Comparison of ENCODE assay signal across 1 mouse cellular context in genomic region chr10:58255213-58255892, GRCm38 (mm10).
A peak's percentile ranks its signal among the peaks of the same experiment; 100 is the strongest.
TF ChIP-seq lines count a peak whose summit lies in the region.

TSS of gene Gcc2 (plus strand) at chr10:58255497.

TF ChIP-seq in CH12.LX, 34 proteins besides CTCF, POLR2A, EP300 and RAD21 (continued from another document):
- TF ChIP-seq TCF12 (IDR thresholded peaks at IDR 0.05; ENCODE audit: low read depth, low read length) (peak; percentile 61), GABPA (IDR thresholded peaks at IDR 0.05; ENCODE audit: insufficient replicate concordance, low read depth, low read length) (no peak; the same call in 1 of the 2 replicates), NRF1 (IDR thresholded peaks at IDR 0.05; ENCODE audit: low read depth, low read length) (peak; percentile 89), E2F4 (IDR thresholded peaks at IDR 0.05; ENCODE audit: insufficient replicate concordance, low read depth, low read length) (no peak), MAX (IDR thresholded peaks at IDR 0.05; ENCODE audit: low read length) (no peak; the same call in 1 of the 2 replicates), PAX5 (IDR thresholded peaks at IDR 0.05; ENCODE audit: low read length) (no peak), POLR2AphosphoS2 (IDR thresholded peaks at IDR 0.05; ENCODE audit: low read depth, low read length) (peak; percentile 91), MAFK (IDR thresholded peaks at IDR 0.05; ENCODE audit: insufficient replicate concordance, low read length) (no peak), ETS1 (conservative IDR thresholded peaks at IDR 0.05; ENCODE audit: low read depth, low read length) (no peak), CHD1 (IDR thresholded peaks at IDR 0.05; ENCODE audit: low read depth, low read length) (no peak), RCOR1 (conservative IDR thresholded peaks at IDR 0.05; ENCODE audit: low read depth, low read length) (no peak)
